Mouse (Mus musculus): ENCODE measurements around the gene Rack1. TPM values are rescaled to one million over a fixed set of nuclear protein-coding genes. Genes with fewer than 3 reads are reported as not detected.

Rack1 gene
- total and polyA plus RNA-seq, 3 experiments, result 3,744 to 6,330 (median 5,265) TPM

GRCm38 (mm10) chr11:48807563-48808303, 7.6 kb downstream of the Rack1 start:
- Histone ChIP-seq H3K27ac (ENCODE audit: insufficient read depth, low read depth) (no peak overlapping the region), H3K27me3 (replicated peaks) (no peaks in the 10 kb centered on the region), H3K36me3 (replicated peaks in 1 of 2; ENCODE audit: control insufficient read depth in 1 of 2, insufficient read depth in 1 of 2, low read length in 1 of 2) (peaks cover 89 to 98% of the 10 kb centered on the region in 2 experiments), H3K9me3 (replicated peaks; ENCODE audit: low read length) (no peaks in the 10 kb centered on the region), H3K4me3 (replicated peaks in 1 of 3; ENCODE audit: low read depth in 2 of 3, low read length in 2 of 3, poor library complexity in 1 of 3) (no peak overlapping the region), H3K4me2 (ENCODE audit: insufficient read depth, low read depth, poor library complexity, severe bottlenecking) (no peak overlapping the region), H3K9ac (ENCODE audit: insufficient read depth, low read depth) (no peak overlapping the region), H3K79me2 (replicated peaks; ENCODE audit: control insufficient read depth, extremely low read depth, insufficient read depth, poor library complexity, severe bottlenecking) (peaks cover 20% of the 10 kb centered on the region), H3K4me1 (ENCODE audit: control insufficient read depth in 1 of 2, insufficient read depth in 2 of 2) (peaks cover 10 to 57% of the 10 kb centered on the region in 2 experiments)
- in situ Hi-C loops (cut with MboI; ENCODE audit: low pct_ligation_motif_present, low pct_unique_long_range_greater_than_20kb, low sequenced_read_pairs) (no loop called here), dilution Hi-C loops (cut with MboI; ENCODE audit: extremely low pct_ligation_motif_present, extremely low pct_unique_long_range_greater_than_20kb, low sequenced_read_pairs) (no loop called here)
- TF ChIP-seq MXI1 (IDR thresholded peaks at IDR 0.05; ENCODE audit: low read depth, low read length) (no peak), POLR2AphosphoS2 (IDR thresholded peaks at IDR 0.05; ENCODE audit: low read depth, low read length) (peak; percentile 20), USF2 (conservative IDR thresholded peaks at IDR 0.05; ENCODE audit: low read depth, low read length) (no peak), POLR2A (IDR thresholded peaks at IDR 0.05; ENCODE audit: low read depth, low read length) (peak; percentile 53), CHD2 (IDR thresholded peaks at IDR 0.05; ENCODE audit: low read length) (peak; percentile 62; the same call in 1 of the 2 replicates)
- DNase-seq (ENCODE audit: extremely low read depth), result no peak

DNA sequence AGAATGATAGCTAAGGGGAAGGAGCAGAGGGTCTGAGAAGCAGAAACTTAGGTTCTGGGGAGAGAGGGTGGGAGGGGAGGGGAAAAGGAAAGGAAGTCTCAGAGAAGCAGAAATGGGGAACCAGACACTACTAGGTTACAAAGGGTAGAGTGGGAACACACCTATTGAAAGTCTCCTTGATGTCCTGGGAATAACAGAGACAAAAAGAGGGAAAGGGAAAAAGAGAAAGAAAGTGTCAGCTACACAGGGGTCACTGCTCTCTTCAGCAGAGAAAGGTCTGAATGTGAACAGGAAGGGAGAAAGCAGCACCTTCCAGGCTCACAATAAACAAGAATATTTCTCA, 8.1 kb downstream of the Rack1 start:
- H3K27ac ChIP-seq (ENCODE audit: insufficient read depth, low read depth), result no peak overlapping the region
- H3K4me2 ChIP-seq (ENCODE audit: insufficient read depth, low read depth, poor library complexity, severe bottlenecking), result no peak overlapping the region
- H3K79me2 ChIP-seq (replicated peaks; ENCODE audit: control insufficient read depth, extremely low read depth, insufficient read depth, poor library complexity, severe bottlenecking), result peaks cover 15% of the 10 kb centered on the region
- TF ChIP-seq TCF12 (IDR thresholded peaks at IDR 0.05; ENCODE audit: low read depth, low read length) (no peak), MXI1 (IDR thresholded peaks at IDR 0.05; ENCODE audit: low read depth, low read length) (no peak), BHLHE40 (IDR thresholded peaks at IDR 0.05; ENCODE audit: low read depth, low read length) (no peak), SMC3 (IDR thresholded peaks at IDR 0.05; ENCODE audit: low read depth, low read length) (no peak), E2F4 (IDR thresholded peaks at IDR 0.05; ENCODE audit: insufficient replicate concordance, low read depth, low read length) (no peak), RCOR1 (conservative IDR thresholded peaks at IDR 0.05; ENCODE audit: low read depth, low read length) (0 out of 2 replicates have a peak, but pooled peaks have one; percentile 48), NRF1 (IDR thresholded peaks at IDR 0.05; ENCODE audit: low read depth, low read length) (no peak), CHD2 (IDR thresholded peaks at IDR 0.05; ENCODE audit: low read length) (no peak), NELFE (IDR thresholded peaks at IDR 0.05; ENCODE audit: low read depth, low read length) (no peak), MAZ (IDR thresholded peaks at IDR 0.05; ENCODE audit: low read depth, low read length) (no peak), ZNF384 (IDR thresholded peaks at IDR 0.05; ENCODE audit: low read depth, low read length) (0 out of 2 replicates have a peak, but pooled peaks have one; percentile 3), USF2 (conservative IDR thresholded peaks at IDR 0.05; ENCODE audit: low read depth, low read length) (no peak), MEF2A (IDR thresholded peaks at IDR 0.05; ENCODE audit: borderline replicate concordance, low read depth, low read length) (no peak)
- dilution Hi-C loops (cut with MboI; ENCODE audit: extremely low pct_ligation_motif_present, extremely low pct_unique_long_range_greater_than_20kb, low sequenced_read_pairs), result no loop called here
- in situ Hi-C loops (cut with MboI; ENCODE audit: low pct_ligation_motif_present, low pct_unique_long_range_greater_than_20kb, low sequenced_read_pairs), result no loop called here
- H3K27me3 ChIP-seq (replicated peaks), result no peaks in the 10 kb centered on the region
- no peaks in the 10 kb centered on the region for H3K9me3 ChIP-seq (replicated peaks; ENCODE audit: low read length)
- H3K4me3 ChIP-seq (replicated peaks in 1 of 3; ENCODE audit: low read depth in 2 of 3, low read length in 2 of 3, poor library complexity in 1 of 3), result no peak overlapping the region
- DNase-seq (ENCODE audit: extremely low read depth), result no peak
- no peak overlapping the region for H3K9ac ChIP-seq (ENCODE audit: insufficient read depth, low read depth)
- H3K36me3 ChIP-seq (replicated peaks in 1 of 2; ENCODE audit: control insufficient read depth in 1 of 2, insufficient read depth in 1 of 2, low read length in 1 of 2), result peaks cover 88 to 97% of the 10 kb centered on the region in 2 experiments
- peaks cover 5 to 54% of the 10 kb centered on the region in 2 experiments for H3K4me1 ChIP-seq (ENCODE audit: control insufficient read depth in 1 of 2, insufficient read depth in 2 of 2)
